Mouse (Mus musculus): Measurements from ENCODE around the gene Duoxa1.

Duoxa1 gene

DNA sequence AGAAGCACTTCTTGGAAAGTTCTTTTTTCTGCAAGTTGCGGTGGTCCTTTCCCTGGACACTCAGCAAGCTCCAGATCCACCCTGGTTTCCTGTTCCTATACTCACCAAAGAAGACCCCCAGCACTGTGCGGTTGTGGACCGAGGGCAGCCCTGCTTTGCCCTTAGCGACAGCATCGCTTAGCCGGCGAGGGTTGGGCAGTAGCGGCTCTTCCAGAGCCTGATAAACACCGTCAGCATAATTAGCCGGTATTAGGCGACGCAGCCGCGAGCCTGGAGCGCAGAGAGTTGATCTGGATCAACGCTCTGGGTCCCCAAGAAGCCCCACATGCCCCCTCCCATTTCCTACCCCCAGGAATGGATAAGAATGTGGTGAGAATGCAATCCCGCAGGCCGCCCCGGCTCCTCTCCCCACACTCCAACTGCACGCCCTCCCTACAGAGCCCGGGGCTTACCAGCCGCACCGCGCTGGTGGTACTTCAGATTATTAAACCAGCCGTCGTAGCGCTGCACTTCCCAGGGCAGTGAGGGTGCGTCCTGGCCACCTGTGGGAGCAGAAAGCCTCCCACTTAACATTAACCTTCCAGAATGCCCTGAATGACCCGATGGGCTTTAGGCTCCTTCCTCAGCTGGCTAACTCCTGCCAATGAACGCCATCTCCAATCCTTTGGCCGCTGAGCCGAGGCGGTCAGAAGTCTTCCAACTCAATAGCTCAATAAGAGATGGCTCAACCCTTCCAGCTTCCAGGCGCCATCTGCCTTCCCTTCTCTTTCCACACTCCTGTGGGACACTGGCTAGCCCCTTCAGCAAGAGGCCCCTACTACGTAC, 16.0 kb downstream of the Duoxa1 start:
- DNase-seq = no peak

DNA sequence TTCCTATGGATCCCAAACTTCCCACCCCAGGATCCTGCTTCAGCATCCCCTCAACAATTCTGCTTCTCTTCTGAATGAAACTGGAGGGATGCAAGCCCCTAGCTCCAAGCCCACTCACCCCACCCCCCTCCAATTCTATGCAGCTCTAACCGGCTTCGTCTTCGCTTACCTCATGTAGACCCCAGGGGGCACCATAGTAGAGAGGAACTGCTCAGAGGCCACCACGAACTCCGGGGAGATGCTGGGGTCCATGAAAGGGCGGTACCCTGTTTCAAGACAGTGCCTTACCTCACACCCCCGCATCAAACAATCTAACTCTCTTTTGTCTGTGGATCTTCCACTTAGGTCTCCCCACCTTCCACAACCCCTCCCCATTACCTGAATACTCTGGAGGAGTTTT, 18.6 kb downstream of the Duoxa1 start:
- no peak for DNase-seq

DNA sequence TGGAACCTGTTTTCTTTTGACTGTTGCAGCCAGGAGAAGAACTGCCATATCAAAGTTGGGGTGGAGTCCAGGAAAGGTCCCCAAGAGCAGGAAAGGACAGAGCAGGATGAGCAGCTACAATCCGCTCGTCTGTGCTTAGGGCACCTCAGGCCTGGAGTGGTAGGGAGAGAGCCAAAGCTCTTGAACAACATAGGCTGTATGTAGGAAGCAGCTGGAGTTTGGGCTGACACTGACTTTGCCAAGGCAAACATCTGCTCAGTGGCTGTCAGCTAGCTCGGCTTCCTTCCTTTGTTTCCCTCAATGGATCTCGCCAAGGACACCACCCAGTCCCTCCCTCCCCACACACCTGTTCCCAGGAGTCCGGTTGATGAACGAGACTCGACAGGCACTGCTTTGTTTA, 27.4 kb downstream of the Duoxa1 start:
- peak; percentile 11 for DNase-seq

DNA sequence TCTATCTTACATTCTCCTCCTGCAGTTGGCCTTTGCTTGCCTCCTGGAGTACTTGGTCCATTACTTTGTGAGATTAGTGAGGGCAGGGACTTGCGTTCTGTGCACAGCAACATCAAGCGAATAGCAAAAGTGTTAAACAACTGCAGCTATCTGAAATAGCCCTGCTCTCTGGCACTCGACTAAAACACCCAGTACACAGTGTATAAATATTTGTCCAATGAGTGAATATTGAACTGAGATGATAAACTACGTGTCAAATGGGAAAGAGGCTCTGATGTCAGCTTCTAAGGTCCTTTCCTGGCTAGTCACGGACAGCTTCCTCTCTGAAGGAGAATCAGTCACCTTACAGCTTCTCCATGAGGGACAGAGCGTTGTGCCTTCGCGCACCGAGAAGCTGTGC, 29.4 kb downstream of the Duoxa1 start:
- DNase-seq = no peak

DNA sequence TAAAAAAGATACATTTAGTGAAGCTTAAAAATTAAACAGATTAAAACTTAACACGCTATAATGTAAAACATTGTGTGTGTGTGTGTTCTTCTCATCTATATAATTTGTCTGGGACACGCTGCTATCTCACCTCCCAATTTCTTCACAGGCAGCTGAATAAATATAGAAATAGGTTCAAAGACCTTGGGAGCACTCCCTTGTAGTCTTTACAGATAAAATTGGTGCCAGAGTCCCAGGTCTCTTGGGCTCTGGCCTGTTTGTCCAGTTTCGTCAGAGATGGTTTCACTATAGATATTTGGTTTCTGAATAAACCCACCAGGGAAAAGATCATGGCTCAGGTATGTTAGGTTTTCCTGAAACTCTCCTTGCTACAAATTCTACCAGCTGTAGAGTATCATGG, 34.8 kb downstream of the Duoxa1 start:
- no peak for DNase-seq

DNA sequence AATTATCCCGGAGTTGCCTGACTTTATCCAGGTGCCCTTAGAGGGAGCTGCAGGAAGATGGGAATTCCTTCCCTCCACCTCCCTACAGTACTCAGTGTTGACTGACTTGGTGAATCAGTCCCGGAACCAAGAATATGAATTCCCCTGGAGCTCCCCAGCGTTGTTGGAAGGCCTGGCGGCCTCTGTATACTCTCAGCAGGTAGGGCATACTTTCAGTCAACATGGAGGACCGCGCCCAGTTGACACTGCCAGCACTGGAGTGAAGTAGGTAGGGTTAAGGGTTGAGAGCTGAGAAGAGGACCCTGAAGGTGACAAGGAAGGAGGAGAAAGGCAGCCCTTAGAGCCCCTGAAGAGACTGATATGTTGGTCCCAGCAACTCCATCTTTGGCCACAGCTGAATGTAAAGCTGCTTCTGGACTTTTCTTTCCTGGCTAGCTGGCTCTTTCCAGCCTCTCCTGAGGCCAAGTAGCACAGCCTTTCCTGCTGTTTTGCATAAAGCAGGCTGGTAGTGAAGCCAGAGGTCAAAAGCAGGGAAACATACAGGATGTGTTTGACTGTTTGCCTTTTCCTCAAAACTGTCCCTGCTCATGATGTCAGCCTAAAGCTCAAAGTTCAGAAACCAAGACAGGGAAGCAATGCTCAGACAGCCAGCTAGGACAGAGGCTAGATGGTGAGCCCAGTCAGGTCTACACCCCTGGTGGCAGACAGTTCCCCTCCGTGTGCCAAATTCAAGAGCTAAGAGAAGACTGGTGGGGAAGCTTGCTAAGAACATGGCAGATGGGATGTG, 46.9 kb downstream of the Duoxa1 start:
- DNase-seq = peak; percentile 13

DNA sequence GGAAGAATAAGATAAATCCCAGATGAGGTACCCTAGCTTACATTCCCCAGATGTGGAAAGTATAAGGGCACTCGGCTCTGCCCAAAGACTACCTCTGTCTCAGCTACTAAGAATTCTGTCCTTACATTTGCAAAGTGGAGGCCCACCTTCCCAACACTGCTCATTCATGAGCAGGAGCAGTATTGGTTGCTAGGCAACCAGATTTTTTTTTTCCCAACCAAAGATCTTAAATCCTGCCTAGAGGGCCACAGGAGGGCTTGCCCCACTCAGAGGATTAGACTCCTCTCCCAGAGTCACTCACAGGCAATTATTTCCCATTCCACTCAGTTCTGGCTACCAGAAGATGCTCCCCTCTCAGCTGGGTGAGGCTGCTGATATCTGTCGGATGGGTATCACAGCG, 48.8 kb downstream of the Duoxa1 start:
- DNase-seq = no peak

DNA sequence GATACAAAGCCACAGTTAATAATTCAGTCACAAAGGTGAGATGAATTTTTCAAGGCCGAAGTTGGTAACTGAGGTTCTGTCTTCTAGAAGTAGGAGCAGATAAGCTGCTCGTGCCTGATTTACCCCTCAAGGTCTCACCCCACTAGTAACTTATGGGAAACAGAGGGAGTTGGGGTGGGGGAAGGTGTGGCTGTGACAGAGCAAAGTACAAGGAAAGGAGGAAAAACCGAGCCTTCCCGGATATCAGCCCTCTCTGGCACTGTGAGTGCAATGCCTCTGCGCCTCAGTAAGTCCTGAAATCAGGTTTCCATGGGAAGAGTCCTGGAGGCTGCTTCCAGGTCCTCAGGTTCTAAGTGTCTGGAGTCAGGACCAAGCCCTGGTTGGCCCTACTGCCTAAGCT, 52.8 kb downstream of the Duoxa1 start:
- DNase-seq = no peak

DNA sequence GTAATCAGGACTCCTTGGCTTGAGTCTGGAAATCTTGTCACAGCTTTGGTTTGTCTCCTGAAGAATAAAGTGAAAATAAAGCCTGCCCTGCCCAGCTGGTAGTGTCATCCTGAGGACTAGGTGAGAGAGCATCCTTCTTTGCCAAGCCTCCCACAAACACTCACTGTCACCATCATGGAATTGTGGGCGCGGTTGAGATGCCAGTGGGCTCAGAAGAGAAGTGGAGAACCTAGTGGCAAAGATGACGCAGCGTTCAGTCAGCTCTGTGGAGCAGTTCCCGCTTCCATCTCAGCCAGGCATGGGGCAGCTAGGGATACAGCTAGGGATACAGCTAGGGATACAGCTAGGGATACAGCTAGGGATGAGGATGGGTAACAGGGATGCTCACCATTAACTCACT, 57.5 kb downstream of the Duoxa1 start:
- no peak for DNase-seq
